Mouse (Mus musculus) myocyte (in vitro differentiated cells): ENCODE data around the gene Fbxo41.

Experiments
- CEBPB ChIP-seq: IDR thresholded peaks from 2 replicates; pipeline ENCODE4 v1.6.1; 2011; ENCODE audit warnings: mild to moderate bottlenecking, moderate library complexity; ENCODE audit not compliant: poor library complexity, insufficient read depth, severe bottlenecking
- E2F4 ChIP-seq: IDR thresholded peaks from one replicate; pipeline ENCODE4 v1.6.1; 2011; ENCODE audit warnings: mild to moderate bottlenecking, control low read depth, moderate library complexity; ENCODE audit not compliant: insufficient read depth
- MAX ChIP-seq: IDR thresholded peaks from one replicate; pipeline ENCODE4 v1.6.1; 2011; ENCODE audit warnings: low read depth, mild to moderate bottlenecking, control low read depth
- MYOD1 ChIP-seq, 3 experiments: IDR thresholded peaks; one replicate each; pipeline ENCODE4 v1.6.1; 2011; ENCODE audit warnings: control low read depth in 2 of 3, low read depth in 2 of 3, mild to moderate bottlenecking in 2 of 3, moderate library complexity in 1 of 3; ENCODE audit not compliant: insufficient read length in 2 of 3, control insufficient read depth in 1 of 3
- MYOG ChIP-seq, 3 experiments: IDR thresholded peaks; one replicate each; pipeline ENCODE4 v1.6.1; 2011; ENCODE audit warnings: control low read depth in 2 of 3, low read depth in 2 of 3, mild to moderate bottlenecking in 2 of 3; ENCODE audit not compliant: insufficient read length in 2 of 3, control insufficient read depth in 1 of 3, insufficient read depth in 1 of 3
- POLR2A ChIP-seq: IDR thresholded peaks from one replicate; pipeline ENCODE4 v1.6.1; 2011; ENCODE audit warnings: low read depth, mild to moderate bottlenecking, control low read depth, moderate library complexity; ENCODE audit not compliant: insufficient read length
- POLR2AphosphoS2 ChIP-seq: IDR thresholded peaks from one replicate; pipeline ENCODE4 v1.6.1; 2011; ENCODE audit warnings: low read depth, control low read depth; ENCODE audit not compliant: insufficient read length
- SRF ChIP-seq: IDR thresholded peaks from one replicate; pipeline ENCODE4 v1.6.1; 2011; ENCODE audit warnings: low read depth; ENCODE audit not compliant: control insufficient read depth, insufficient read length
- USF1 ChIP-seq: IDR thresholded peaks from one replicate; pipeline ENCODE4 v1.6.1; 2011; ENCODE audit warnings: low read depth, mild to moderate bottlenecking, control low read depth, moderate library complexity

GRCm38 (mm10) chr6:85465381-85465780 is 37.4 kb downstream of the Fbxo41 start:
- TF ChIP-seq CEBPB (no peak), POLR2AphosphoS2 (no peak), POLR2A (no peak), MYOG (IDR thresholded peaks at IDR 0.05; ENCODE audit: control insufficient read depth in 1 of 3, insufficient read depth in 1 of 3, insufficient read length in 2 of 3, low read depth in 2 of 3) (no peak), USF1 (no peak), MAX (no peak), SRF (no peak), E2F4 (no peak), MYOD1 (IDR thresholded peaks at IDR 0.05; ENCODE audit: control insufficient read depth in 1 of 3, insufficient read length in 2 of 3, low read depth in 2 of 3) (no peak)
